In the genomic region with DNA sequence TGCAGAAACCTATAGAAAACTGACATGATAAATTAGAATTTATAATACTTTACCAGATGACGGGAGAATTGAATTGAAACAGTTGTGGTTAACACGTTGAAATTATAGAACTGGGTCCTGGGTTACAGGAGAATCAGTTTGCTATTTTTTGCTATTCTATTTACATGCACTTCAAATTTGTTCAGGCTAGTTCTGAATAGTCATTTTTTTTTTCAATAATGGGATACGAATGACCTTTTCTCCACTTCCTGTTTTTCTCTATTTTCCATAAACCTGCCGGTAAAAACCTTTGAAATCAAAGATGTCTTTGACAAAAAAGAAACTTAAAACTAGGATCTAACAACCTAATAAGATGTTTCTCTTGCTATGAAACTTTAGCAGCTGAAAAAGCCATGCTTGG, we compare ENCODE assay signal across 12 mouse cellular contexts. TPM values are rescaled to one million over a fixed set of nuclear protein-coding genes. Genes with fewer than 3 reads are reported as not detected.
DNase-seq lines count a peak whose midpoint lies in the region; ATAC-seq and TF ChIP-seq lines count a peak whose summit lies in the region.
"Had no signal": no experiment of that assay in that cellular context is flagged by ENCODE, and none has a peak within 500 bp of the region (broad histone marks: within the 10 kb centered on the region; RNA-seq: fewer than 3 reads in every experiment).

No protein-coding gene starts in this region.

- H3K9ac ChIP-seq in lung, embryonic 14.5 days: no peak overlapping the region; the same call in 1 of the 2 replicates
- H3K9ac ChIP-seq: forebrain, embryonic 13.5 days; limb, embryonic 12.5 days; midbrain, embryonic 15.5 days had no signal

- no peaks in the 10 kb centered on the region for H3K9me3 ChIP-seq in heart, embryonic 10.5 days
- no peaks in the 10 kb centered on the region for H3K9me3 ChIP-seq in lung, embryonic 14.5 days (ENCODE audit: low read depth, low read length)
- H3K9me3 ChIP-seq: forebrain, embryonic 13.5 days; limb, embryonic 12.5 days; midbrain, embryonic 15.5 days had no signal

- H3K79me2 ChIP-seq in macrophage (ENCODE audit: inconsistent target): no peaks in the 10 kb centered on the region

- 75% methylated on average over 4 of the region's 4 CpGs for WGBS in heart, embryonic 10.5 days
- 54% methylated on average over 4 of the region's 4 CpGs for WGBS in lung, embryonic 14.5 days
- 9% methylated on average over 4 of the region's 4 CpGs for WGBS in macrophage (ENCODE audit: missing documents)

- peaks cover 11% of the 10 kb centered on the region for H3K4me1 ChIP-seq in heart, embryonic 10.5 days
- peaks cover 16% of the 10 kb centered on the region; the same call in 1 of the 2 replicates for H3K4me1 ChIP-seq in lung, embryonic 14.5 days (ENCODE audit: insufficient read depth)
- H3K4me1 ChIP-seq: forebrain, embryonic 13.5 days; midbrain, embryonic 15.5 days had no signal

- H3K27ac ChIP-seq in heart, embryonic 10.5 days: peak overlapping the region; percentile 47; the same call in 1 of the 2 replicates
- peak overlapping the region; percentile 87 for H3K27ac ChIP-seq in lung, embryonic 14.5 days (ENCODE audit: low read depth)
- H3K27ac ChIP-seq in macrophage: peak overlapping the region; percentile 71
- H3K27ac ChIP-seq: forebrain, embryonic 13.5 days; limb, embryonic 12.5 days; midbrain, embryonic 15.5 days had no signal

- no peak for TF ChIP-seq CTCF in lung, embryonic 14.5 days (IDR thresholded peaks at IDR 0.05; ENCODE audit: low read depth)

- H3K4me3 ChIP-seq in heart, embryonic 10.5 days: no peak overlapping the region
- H3K4me3 ChIP-seq in lung, embryonic 14.5 days (ENCODE audit: low read depth, low read length): peak overlapping the region; percentile 3; the same call in 1 of the 2 replicates
- H3K4me3 ChIP-seq in macrophage (ENCODE audit: inconsistent target): no peak overlapping the region
- H3K4me3 ChIP-seq: forebrain, embryonic 13.5 days; limb, embryonic 12.5 days; midbrain, embryonic 15.5 days had no signal

- no peak for ATAC-seq in lung, embryonic 14.5 days (ENCODE audit: insufficient read depth)
- ATAC-seq: forebrain, embryonic 13.5 days; midbrain, embryonic 15.5 days had no signal

- intact Hi-C loops in gastrocnemius, postnatal 14 days (cut with DNase I; ENCODE audit: low total_unique reads): no loop called here

- no peak for DNase-seq in heart, embryonic 10.5 days (ENCODE audit: low spot score)
- no peak for DNase-seq in heart, adult 9 months (ENCODE audit: low spot score in 2 of 2)
- DNase-seq in lung, embryonic 14.5 days: no peak
- no peak for DNase-seq in lung, postnatal 4 days
- DNase-seq in induced T-regulatory cell, adult 2 months (ENCODE audit: low read depth): peak; percentile 36
- DNase-seq in gastrocnemius, postnatal 14 days: no peak
- no peak for DNase-seq in right cerebral cortex, postnatal 14 days
- DNase-seq: layer of hippocampus, postnatal 36 days had no signal

- no peaks in the 10 kb centered on the region for H3K27me3 ChIP-seq in heart, embryonic 10.5 days (ENCODE audit: insufficient read depth, poor library complexity, severe bottlenecking)
- no peaks in the 10 kb centered on the region for H3K27me3 ChIP-seq in lung, embryonic 14.5 days (ENCODE audit: insufficient read depth, low read length)
- H3K27me3 ChIP-seq: limb, embryonic 12.5 days; midbrain, embryonic 15.5 days had no signal

- peak overlapping the region; percentile 43 for H3K4me2 ChIP-seq in lung, embryonic 14.5 days
- H3K4me2 ChIP-seq: forebrain, embryonic 13.5 days; midbrain, embryonic 15.5 days had no signal

- no peaks in the 10 kb centered on the region for H3K36me3 ChIP-seq in heart, embryonic 10.5 days
- H3K36me3 ChIP-seq in lung, embryonic 14.5 days (ENCODE audit: insufficient read depth): no peaks in the 10 kb centered on the region
- H3K36me3 ChIP-seq in macrophage (ENCODE audit: inconsistent target): no peaks in the 10 kb centered on the region
- H3K36me3 ChIP-seq: limb, embryonic 12.5 days; midbrain, embryonic 15.5 days had no signal

RNA-seq across cellular contexts. Expression of a gene that starts 0.7 kb away (rescaled TPM):
- polyA plus RNA-seq in heart, embryonic 10.5 days (2016; fragmentation: Nextera tagmentation; extraction: Ambion mirVana): 3.2 and 3.7 TPM in 2 replicates
- 4.9 and 6.0 TPM in 2 replicates for polyA plus RNA-seq in lung, embryonic 14.5 days (2014; fragmentation: Nextera tagmentation; extraction: Ambion mirVana)
- 10 to 100 TPM; 28.8 to 85.5 (median 55.0) TPM for total RNA-seq in macrophage (2018; cell fraction: chromatin; rRNA removed)
- total RNA-seq in macrophage (2018; cell fraction: cytosol; rRNA removed): 10 to 100 TPM in 25 of 26 experiments, 1 to 10 TPM in 1; 8.5 to 44.7 (median 31.6) TPM
- 100 to 1,000 TPM in 1 of 26 experiments, 10 to 100 TPM in 25; 26.3 to 107 (median 56.6) TPM for total RNA-seq in macrophage (2018; cell fraction: nucleus; rRNA removed)
- 14.1 to 29.4 TPM (median 16.9 TPM) in 3 replicates for polyA plus RNA-seq in macrophage (2018)
- total RNA-seq in gastrocnemius, postnatal 14 days (2021): 10 to 100 TPM in 1 of 2 experiments, 1 to 10 TPM in 1; 7.7 to 10.1 TPM
